Mouse (Mus musculus) ES-CJ7 (cell line): Measurements from ENCODE around the gene Kpna3.

Source experiments
- DNase-seq: peaks from one replicate; pipeline ENCODE4 v3.0.0; 2011; ENCODE audit warnings: low read depth, low spot score

Gene Kpna3

GRCm38 (mm10) chr14:61439661-61440559 lies at the start of gene Kpna3:
Gene Kpna3 (minus strand): TSS chr14:61439874.
- peak; percentile 97 for DNase-seq

GRCm38 (mm10) chr14:61460365-61460764 lies 20.7 kb upstream of the Kpna3 start:
- DNase-seq = no peak

- DNase-seq = no peak
These were observed 17.8 kb upstream of the Kpna3 start for GRCm38 (mm10) chr14:61457468-61457867.

GRCm38 (mm10) chr14:61455571-61455970 lies 15.9 kb upstream of the Kpna3 start:
- no peak for DNase-seq

GRCm38 (mm10) chr14:61453032-61453431 lies 13.4 kb upstream of the Kpna3 start:
- DNase-seq = no peak

GRCm38 (mm10) chr14:61452481-61452880 lies 12.8 kb upstream of the Kpna3 start:
- DNase-seq = no peak

GRCm38 (mm10) chr14:61447775-61448174 lies 8.1 kb upstream of the Kpna3 start:
- DNase-seq = no peak

GRCm38 (mm10) chr14:61439141-61439660 lies 473 bp downstream of the Kpna3 start:
- peak; percentile 69 for DNase-seq

GRCm38 (mm10) chr14:61438171-61438945 lies 1.3 kb downstream of the Kpna3 start:
- DNase-seq = peak; percentile 9

- no peak for DNase-seq
These were observed 2.8 kb downstream of the Kpna3 start for GRCm38 (mm10) chr14:61436866-61437265.

GRCm38 (mm10) chr14:61428126-61428787 lies 11.4 kb downstream of the Kpna3 start:
- DNase-seq = no peak

- peak; percentile 42 for DNase-seq
These were observed 12.6 kb downstream of the Kpna3 start for GRCm38 (mm10) chr14:61427095-61427494.

GRCm38 (mm10) chr14:61425080-61425665 lies 14.5 kb downstream of the Kpna3 start:
- DNase-seq = no peak

GRCm38 (mm10) chr14:61415719-61416118 lies 24.0 kb downstream of the Kpna3 start:
- no peak for DNase-seq

- DNase-seq = no peak
These were observed 24.4 kb downstream of the Kpna3 start for GRCm38 (mm10) chr14:61415311-61415710.

GRCm38 (mm10) chr14:61414808-61415207 lies 24.9 kb downstream of the Kpna3 start:
- no peak for DNase-seq

GRCm38 (mm10) chr14:61414199-61414598 lies 25.5 kb downstream of the Kpna3 start:
- DNase-seq = no peak

- DNase-seq = no peak
These were observed 26.0 kb downstream of the Kpna3 start for GRCm38 (mm10) chr14:61413686-61414085.

GRCm38 (mm10) chr14:61410020-61410419 lies 29.7 kb downstream of the Kpna3 start:
- DNase-seq = no peak

- DNase-seq = no peak
These were observed 32.6 kb downstream of the Kpna3 start for GRCm38 (mm10) chr14:61407055-61407454.

- no peak for DNase-seq
These were observed 33.9 kb downstream of the Kpna3 start for GRCm38 (mm10) chr14:61405761-61406160.
